Mouse (Mus musculus) embryonic facial prominence, embryonic 15.5 days (tissue): ENCODE measurements at regions not wholly inside any gene's neighbourhood (a gene's known extent, or its start where the extent isn't known, plus 50 kb on each side); places are given as distances from the start of the nearest gene placed in this dataset.
A peak's percentile ranks its signal among the peaks of the same experiment; 100 is the strongest.

Experiments
- ATAC-seq: fragments of 200-750 bp; cut with Nextera tagmentation; 2 replicates; pipeline ENCODE4 v1.8.0; 2017; ENCODE audit warnings: low read depth, moderate TSS enrichment; ENCODE audit not compliant: insufficient number of reproducible peaks, low FRiP score, low TSS enrichment
- H3K27ac ChIP-seq: fragments of 300-500 bp; sonication (generic); replicated peaks from 2 replicates; pipeline ENCODE4 v1.5.1; 2015; ENCODE audit warnings: mild to moderate bottlenecking, inconsistent platforms
- H3K27me3 ChIP-seq: fragments of 300-500 bp; sonication (generic); 2 replicates; pipeline ENCODE4 v1.6.1; 2015; ENCODE audit warnings: inconsistent platforms
- H3K36me3 ChIP-seq: fragments of 300-500 bp; sonication (generic); 2 replicates; pipeline ENCODE4 v1.6.1; 2015; ENCODE audit warnings: mild to moderate bottlenecking, inconsistent platforms
- H3K4me1 ChIP-seq: fragments of 300-500 bp; sonication (generic); 2 replicates; pipeline ENCODE4 v1.6.1; 2015; ENCODE audit warnings: inconsistent platforms
- H3K4me2 ChIP-seq: fragments of 300-500 bp; sonication (generic); replicated peaks from 2 replicates; pipeline ENCODE4 v1.6.1; 2015; ENCODE audit warnings: mild to moderate bottlenecking, inconsistent platforms
- H3K4me3 ChIP-seq: fragments of 300-500 bp; sonication (generic); replicated peaks from 2 replicates; pipeline ENCODE4 v1.5.1; 2015; ENCODE audit warnings: mild to moderate bottlenecking, inconsistent platforms
- H3K9ac ChIP-seq: fragments of 300-500 bp; sonication (generic); 2 replicates; pipeline ENCODE4 v1.6.1; 2015; ENCODE audit warnings: inconsistent platforms
- H3K9me3 ChIP-seq: fragments of 300-500 bp; sonication (generic); replicated peaks from 2 replicates; pipeline ENCODE4 v1.6.1; 2016; ENCODE audit warnings: inconsistent platforms
- whole genome bisulfite sequencing: fragments of 180-500 bp; shearing (Covaris S2); methylation state at CpG from one replicate; pipeline ENCODE4 v1.1.7; 2015; 5-methylcytosine and 5-hydroxymethylcytosine counted together

GRCm38 (mm10) chr14:115041336-115042054 is 50.5 kb upstream of the Gpc5 start:
- ATAC-seq = peak; percentile 69
- Histone ChIP-seq H3K4me1 (peaks cover 21% of the 10 kb centered on the region), H3K9me3 (no peaks in the 10 kb centered on the region)

GRCm38 (mm10) chr14:115042055-115042564 is 49.9 kb upstream of the Gpc5 start:
- ATAC-seq = peak; percentile 81
- Histone ChIP-seq H3K27ac (peak overlapping the region; percentile 92), H3K9ac (peak overlapping the region; percentile 88), H3K4me1 (peaks cover 21% of the 10 kb centered on the region), H3K9me3 (no peaks in the 10 kb centered on the region), H3K4me3 (peak overlapping the region; percentile 81), H3K27me3 (no peaks in the 10 kb centered on the region), H3K4me2 (peak overlapping the region; percentile 76), H3K36me3 (peaks cover 20% of the 10 kb centered on the region)
- WGBS = under 1% methylated on average over 29 of the region's 51 CpGs

More at GRCm38 (mm10) chr14:115041336-115042054, 50.5 kb upstream of the Gpc5 start:
- Histone ChIP-seq H3K27me3 (no peaks in the 10 kb centered on the region), H3K4me3 (peak overlapping the region; percentile 81), H3K9ac (peak overlapping the region; percentile 88), H3K36me3 (peaks cover 14% of the 10 kb centered on the region), H3K27ac (peak overlapping the region; percentile 92), H3K4me2 (peak overlapping the region; percentile 95)
- 1% methylated on average over 77 of the region's 126 CpGs for WGBS
